Mouse (Mus musculus) embryonic facial prominence, embryonic 14.5 days (tissue): ENCODE results near the gene Supt16. TPM values are rescaled to one million over a fixed set of nuclear protein-coding genes. Genes with fewer than 3 reads are reported as not detected.
A peak's percentile ranks its signal among the peaks of the same experiment; 100 is the strongest.

Experiments
- ATAC-seq: fragments of 200-750 bp; cut with Nextera tagmentation; 2 replicates; pipeline ENCODE4 v1.8.0; 2017; ENCODE audit warnings: low read depth, moderate number of reproducible peaks, moderate TSS enrichment
- DNase-seq: peaks from one replicate; pipeline ENCODE4 v3.0.0-alpha.2; 2015; ENCODE audit warnings: low spot score
- H3K27ac ChIP-seq: fragments of 300-500 bp; sonication (generic); replicated peaks from 2 replicates; pipeline ENCODE4 v1.5.1; 2014; ENCODE audit warnings: low read depth, mild to moderate bottlenecking, low read length, moderate library complexity
- H3K27me3 ChIP-seq: fragments of 300-500 bp; sonication (generic); replicated peaks from 2 replicates; pipeline ENCODE4 v1.6.1; 2014; ENCODE audit warnings: low read length; ENCODE audit not compliant: control insufficient read depth, insufficient read depth
- H3K36me3 ChIP-seq: fragments of 300-500 bp; sonication (generic); 2 replicates; pipeline ENCODE4 v1.6.1; 2014; ENCODE audit warnings: low read length, mixed read lengths; ENCODE audit not compliant: control insufficient read depth, insufficient read depth
- H3K4me1 ChIP-seq: fragments of 300-500 bp; sonication (generic); 2 replicates; pipeline ENCODE4 v1.6.1; 2014; ENCODE audit warnings: antibody characterized with exemption, low read length; ENCODE audit not compliant: control insufficient read depth, insufficient read depth
- H3K4me2 ChIP-seq: fragments of 300-500 bp; sonication (generic); 2 replicates; pipeline ENCODE4 v1.6.1; 2014; ENCODE audit warnings: low read depth, mild to moderate bottlenecking, low read length, moderate library complexity, mixed read lengths
- H3K4me3 ChIP-seq: fragments of 300-500 bp; sonication (generic); 2 replicates; pipeline ENCODE4 v1.5.1; 2014; ENCODE audit warnings: low read depth, mild to moderate bottlenecking, low read length
- H3K9ac ChIP-seq: fragments of 300-500 bp; sonication (generic); 2 replicates; pipeline ENCODE4 v1.6.1; 2014; ENCODE audit warnings: low read depth, mild to moderate bottlenecking, low read length, moderate library complexity, mixed read lengths
- H3K9me3 ChIP-seq: fragments of 300-500 bp; sonication (generic); 2 replicates; pipeline ENCODE4 v1.6.1; 2016; ENCODE audit warnings: low read length; ENCODE audit not compliant: control insufficient read depth
- whole genome bisulfite sequencing: fragments of 180-500 bp; shearing (Covaris S2); extraction: QIAGEN DNeasy Blood & Tissue Kit; methylation state at CpG from one replicate; pipeline ENCODE4 v1.1.7; 2014; 5-methylcytosine and 5-hydroxymethylcytosine counted together
- polyA plus RNA-seq: library from polyadenylated mRNA; unstranded; fragments of >200 nt; fragmentation: Nextera tagmentation; extraction: Ambion mirVana; gene quantifications from 2 replicates; pipeline ENCODE4 v1.2.1, GENCODE M21; 2014

Gene Supt16
- polyA plus RNA-seq, 1 experiment from 2014 or later = 48.7 TPM

DNA sequence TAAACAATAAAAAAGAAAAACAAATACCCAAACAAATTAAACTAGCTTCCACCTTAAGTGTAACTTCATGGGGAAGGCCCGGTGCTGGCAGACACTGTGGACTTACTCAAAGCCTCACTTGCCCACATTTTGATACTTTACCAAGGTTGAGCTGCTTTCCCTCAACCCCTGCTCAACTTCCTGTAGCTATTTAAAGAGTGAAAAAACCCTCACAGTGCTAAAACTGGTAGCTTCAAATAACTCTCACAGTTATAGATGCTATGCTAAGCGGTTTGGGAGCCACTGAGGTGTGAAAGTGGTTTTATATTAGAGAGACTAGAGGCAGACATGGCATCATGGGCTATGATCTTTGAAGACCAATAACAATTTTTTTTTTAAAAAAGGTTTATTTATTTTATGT, 30.6 kb downstream of the Supt16 start:
- no peak overlapping the region for H3K27ac ChIP-seq
- H3K4me1 ChIP-seq = no peaks in the 10 kb centered on the region
- no peaks in the 10 kb centered on the region for H3K9me3 ChIP-seq
- no peak for DNase-seq
- H3K27me3 ChIP-seq = no peaks in the 10 kb centered on the region
- WGBS = 92% methylated on average over 2 of the region's 2 CpGs
- ATAC-seq = no peak
- no peak overlapping the region for H3K9ac ChIP-seq
- H3K4me2 ChIP-seq = no peak overlapping the region
- peaks cover 86% of the 10 kb centered on the region for H3K36me3 ChIP-seq
- H3K4me3 ChIP-seq = no peak overlapping the region

GRCm38 (mm10) chr14:52160911-52161310, 36.3 kb downstream of the Supt16 start:
- WGBS = 84% methylated on average over 6 of the region's 6 CpGs
- Histone ChIP-seq H3K9me3 (no peaks in the 10 kb centered on the region), H3K27ac (no peak overlapping the region)

DNA sequence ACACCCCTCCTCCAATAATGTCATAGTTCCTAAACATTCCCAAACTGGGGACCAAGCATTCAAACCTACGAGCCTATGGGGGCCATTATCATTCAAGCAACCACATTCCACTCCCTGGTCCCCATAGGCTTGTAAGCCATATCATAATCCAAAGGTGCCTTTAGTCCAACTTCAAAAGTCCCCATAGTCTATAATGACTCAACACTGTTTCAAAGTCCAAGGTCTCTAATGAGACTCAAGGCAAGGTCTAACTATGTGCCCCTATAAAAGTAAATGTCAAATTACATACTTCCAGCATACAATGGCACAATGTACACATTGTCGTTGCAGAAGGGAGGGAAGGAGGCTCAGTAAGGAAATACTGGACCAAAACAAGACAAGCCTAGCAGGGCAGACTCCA, 42.2 kb downstream of the Supt16 start:
- H3K9ac ChIP-seq = no peak overlapping the region
- no peaks in the 10 kb centered on the region for H3K27me3 ChIP-seq
- no peak overlapping the region for H3K4me2 ChIP-seq
- WGBS = 82% methylated on average over 2 of the region's 2 CpGs
- no peaks in the 10 kb centered on the region for H3K9me3 ChIP-seq
- no peak for DNase-seq
- H3K4me1 ChIP-seq = no peaks in the 10 kb centered on the region
- no peak overlapping the region for H3K4me3 ChIP-seq
- ATAC-seq = no peak
- no peak overlapping the region for H3K27ac ChIP-seq
- peaks cover 19% of the 10 kb centered on the region for H3K36me3 ChIP-seq

More at GRCm38 (mm10) chr14:52160911-52161310, 36.3 kb downstream of the Supt16 start:
- Histone ChIP-seq H3K4me1 (no peaks in the 10 kb centered on the region), H3K4me2 (no peak overlapping the region), H3K27me3 (no peaks in the 10 kb centered on the region), H3K4me3 (no peak overlapping the region), H3K9ac (no peak overlapping the region), H3K36me3 (peaks cover 75% of the 10 kb centered on the region)
- DNase-seq (no peak), ATAC-seq (no peak)

DNA sequence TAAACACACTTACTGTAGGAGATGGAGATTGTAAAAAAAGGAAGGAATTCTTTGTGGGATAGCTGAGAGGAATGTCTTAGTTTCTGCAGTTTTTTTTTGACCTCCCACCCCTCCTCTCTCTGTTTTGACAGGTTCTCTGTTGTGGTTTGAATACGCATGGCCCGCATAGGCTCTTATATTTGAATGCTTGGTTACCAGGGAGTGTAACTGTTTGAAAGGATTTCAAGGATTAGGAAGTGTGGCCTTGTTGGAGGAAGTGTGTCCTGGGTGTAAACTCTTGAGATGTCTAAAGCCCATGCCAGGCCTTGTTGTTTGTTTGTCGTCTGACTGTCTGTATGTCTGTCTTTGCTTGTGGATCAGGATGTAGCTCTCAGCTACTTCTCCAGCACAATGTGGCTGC, 44.6 kb downstream of the Supt16 start:
- Histone ChIP-seq H3K4me3 (no peak overlapping the region), H3K27me3 (no peaks in the 10 kb centered on the region), H3K4me1 (no peaks in the 10 kb centered on the region), H3K4me2 (no peak overlapping the region), H3K36me3 (no peaks in the 10 kb centered on the region), H3K9ac (no peak overlapping the region), H3K9me3 (no peaks in the 10 kb centered on the region), H3K27ac (no peak overlapping the region)
- no peak for DNase-seq
- 55% methylated on average over 3 of the region's 3 CpGs for WGBS
- no peak for ATAC-seq

DNA sequence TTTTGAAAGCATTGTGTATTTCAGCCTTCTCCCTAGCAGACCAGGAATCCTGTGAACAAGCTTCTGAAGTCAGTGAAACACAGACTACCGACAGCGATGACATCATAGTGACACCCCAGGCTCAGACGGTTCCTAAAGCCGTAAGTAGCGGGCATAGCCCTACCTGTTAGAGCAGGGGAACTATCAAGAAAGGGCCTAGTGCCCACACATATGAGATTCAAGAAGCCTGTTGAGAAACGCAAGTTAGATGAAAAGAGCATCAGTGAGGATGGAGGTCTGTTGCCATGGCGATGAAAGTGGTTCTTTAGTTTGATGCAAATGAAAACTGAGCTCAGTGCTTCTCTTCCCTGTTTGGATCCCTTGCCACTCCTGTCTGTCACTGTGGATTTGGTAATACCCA, 45.0 kb downstream of the Supt16 start:
- H3K4me3 ChIP-seq = no peak overlapping the region
- H3K36me3 ChIP-seq = no peaks in the 10 kb centered on the region
- H3K27me3 ChIP-seq = no peaks in the 10 kb centered on the region
- 31% methylated on average over 7 of the region's 7 CpGs for whole genome bisulfite sequencing
- ATAC-seq (no peak), DNase-seq (no peak)
- H3K9me3 ChIP-seq = no peaks in the 10 kb centered on the region
- H3K4me2 ChIP-seq = no peak overlapping the region
- H3K27ac ChIP-seq = no peak overlapping the region
- no peaks in the 10 kb centered on the region for H3K4me1 ChIP-seq
- no peak overlapping the region for H3K9ac ChIP-seq

- ATAC-seq = no peak
- WGBS = 48% methylated on average over 4 of the region's 4 CpGs
Observed at GRCm38 (mm10) chr14:52149888-52150287, 47.3 kb downstream of the Supt16 start.

GRCm38 (mm10) chr14:52146540-52146939, 50.7 kb downstream of the Supt16 start:
- DNase-seq (no peak), ATAC-seq (no peak)
- H3K9me3 ChIP-seq = no peaks in the 10 kb centered on the region
- H3K4me3 ChIP-seq = no peak overlapping the region
- no peak overlapping the region for H3K9ac ChIP-seq
- 62% methylated on average over 4 of the region's 4 CpGs for WGBS
- H3K27ac ChIP-seq = no peak overlapping the region
- H3K36me3 ChIP-seq = no peaks in the 10 kb centered on the region
- H3K4me2 ChIP-seq = no peak overlapping the region
- no peaks in the 10 kb centered on the region for H3K27me3 ChIP-seq
- H3K4me1 ChIP-seq = no peaks in the 10 kb centered on the region; the same call in 1 of the 2 replicates

More at GRCm38 (mm10) chr14:52149888-52150287, 47.3 kb downstream of the Supt16 start:
- H3K27ac ChIP-seq = no peak overlapping the region
- no peaks in the 10 kb centered on the region for H3K36me3 ChIP-seq
- no peak overlapping the region for H3K9ac ChIP-seq
- no peak overlapping the region for H3K4me2 ChIP-seq
- H3K9me3 ChIP-seq = no peaks in the 10 kb centered on the region
- H3K27me3 ChIP-seq = no peaks in the 10 kb centered on the region
- no peaks in the 10 kb centered on the region for H3K4me1 ChIP-seq
- H3K4me3 ChIP-seq = no peak overlapping the region
- no peak for DNase-seq

DNA sequence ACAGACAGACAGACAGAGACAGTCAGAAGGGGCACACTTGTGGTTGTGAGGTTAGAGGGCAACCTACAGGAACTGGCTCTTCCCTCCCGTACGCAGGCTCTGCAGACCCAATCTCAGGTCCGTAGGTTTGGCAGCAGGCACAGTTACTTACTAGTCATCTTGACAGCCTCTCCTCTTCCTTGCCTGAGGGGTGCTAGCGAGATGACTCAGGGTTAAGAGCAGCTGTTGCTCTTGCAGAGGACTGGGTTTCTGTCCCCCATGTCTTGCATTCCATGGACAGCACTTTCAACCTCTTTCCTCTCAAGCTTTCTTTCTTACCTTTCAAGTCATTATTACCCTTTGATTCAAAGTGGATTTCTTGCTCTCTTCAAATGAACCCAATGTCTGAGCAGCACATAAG, 53.1 kb downstream of the Supt16 start:
- H3K4me1 ChIP-seq = no peaks in the 10 kb centered on the region; the same call in 1 of the 2 replicates
- H3K9ac ChIP-seq = no peak overlapping the region
- 61% methylated on average over 4 of the region's 4 CpGs for WGBS
- H3K27ac ChIP-seq = no peak overlapping the region
- DNase-seq = no peak
- no peak for ATAC-seq
- H3K9me3 ChIP-seq = no peaks in the 10 kb centered on the region
- H3K4me3 ChIP-seq = no peak overlapping the region
- H3K36me3 ChIP-seq = no peaks in the 10 kb centered on the region
- no peaks in the 10 kb centered on the region for H3K27me3 ChIP-seq
- H3K4me2 ChIP-seq = no peak overlapping the region

DNA sequence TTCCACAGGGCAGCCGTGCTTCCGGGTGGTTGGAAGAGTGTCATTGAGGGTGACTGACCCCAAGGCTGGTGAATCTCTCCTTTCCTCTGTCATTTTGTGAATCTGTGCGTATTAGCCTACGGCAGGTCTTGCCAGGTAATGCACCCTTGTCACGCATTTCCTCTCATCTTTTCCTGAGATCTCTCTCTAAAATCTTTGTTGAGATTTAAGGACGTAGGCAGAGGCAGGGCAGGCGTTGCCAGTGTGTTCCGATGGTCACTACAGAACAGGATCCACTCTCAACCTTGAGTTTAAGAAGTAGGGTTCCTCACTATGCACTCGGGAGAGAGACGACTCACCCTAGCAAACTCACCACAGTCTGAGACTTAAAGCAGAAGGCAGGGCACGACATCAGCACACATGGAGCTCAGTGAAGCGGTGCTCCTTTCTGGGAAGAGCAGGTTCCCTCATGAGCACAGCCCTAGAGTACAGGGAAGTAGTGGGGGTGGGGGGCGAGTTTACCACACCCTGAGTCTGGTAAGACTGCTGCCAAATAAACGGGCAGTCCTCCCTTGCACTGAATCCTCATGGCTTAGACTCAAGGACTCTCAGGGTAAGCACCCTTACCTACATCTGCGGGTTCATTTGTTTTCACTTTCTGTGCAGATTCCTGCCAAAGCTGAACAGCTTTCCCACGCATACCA, 55.6 kb downstream of the Supt16 start:
- H3K27me3 ChIP-seq = no peaks in the 10 kb centered on the region
- H3K4me1 ChIP-seq = no peaks in the 10 kb centered on the region; the same call in 1 of the 2 replicates
- WGBS = 64% methylated on average over 16 of the region's 16 CpGs
- no peak for ATAC-seq
- peak overlapping the region; percentile 20; the same call in 1 of the 2 replicates for H3K4me2 ChIP-seq
- no peak overlapping the region for H3K4me3 ChIP-seq
- H3K27ac ChIP-seq = no peak overlapping the region
- no peak for DNase-seq
- no peaks in the 10 kb centered on the region for H3K9me3 ChIP-seq
- no peak overlapping the region for H3K9ac ChIP-seq
- H3K36me3 ChIP-seq = no peaks in the 10 kb centered on the region
